Mouse (Mus musculus) MEL-GATA-1-ER (cell line): ENCODE data around the gene Atp6v1b1.
"Not testable (repeated sequence)": the region's sequence is repeated elsewhere in the genome, so short reads cannot be mapped to it uniquely, and the experiment has no call there.

Experiments used
- DNase-seq: peaks from one replicate; pipeline ENCODE4 v3.0.0-alpha.2; 2012; ENCODE audit warnings: low read depth; ENCODE audit errors: extremely low read depth

Gene Atp6v1b1

DNA sequence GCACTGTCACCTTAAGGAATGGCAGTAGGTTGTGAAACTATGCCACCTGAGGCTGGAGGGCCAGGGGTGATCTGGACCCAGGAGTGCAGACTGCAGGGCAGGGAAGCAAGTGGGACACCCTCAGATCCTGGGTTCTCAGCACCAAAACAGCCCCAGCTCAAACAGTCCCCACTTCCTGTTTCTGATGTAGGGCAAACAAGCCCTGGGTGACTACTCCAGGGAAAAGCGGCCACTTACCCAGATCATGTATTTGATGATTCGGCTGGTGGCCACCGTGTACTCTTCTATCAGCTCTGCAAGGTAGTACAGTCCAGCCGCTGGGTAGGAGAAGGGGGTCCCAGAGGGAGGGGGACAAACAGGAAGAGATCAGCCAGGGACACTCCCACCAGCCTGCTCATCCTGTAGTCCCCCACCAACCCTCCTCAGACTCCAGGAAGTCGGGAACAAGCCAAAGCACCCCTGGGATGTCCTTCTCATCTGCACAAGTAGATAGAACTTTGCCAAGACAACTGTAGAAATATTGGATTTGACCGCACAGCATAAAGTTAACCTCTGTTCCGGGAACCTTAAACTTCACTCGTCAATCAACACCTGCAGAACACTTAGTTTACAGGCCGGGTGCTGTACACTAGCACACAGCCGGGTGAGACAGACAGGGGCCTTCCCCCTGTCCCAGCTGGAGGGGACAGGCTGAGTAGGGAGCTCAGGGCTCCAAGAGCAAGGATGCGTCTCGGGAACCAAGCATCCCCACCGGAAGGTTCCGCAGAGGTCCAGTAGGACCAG, 32.2 kb downstream of the Atp6v1b1 start:
- DNase-seq, result peak; percentile 56

DNA sequence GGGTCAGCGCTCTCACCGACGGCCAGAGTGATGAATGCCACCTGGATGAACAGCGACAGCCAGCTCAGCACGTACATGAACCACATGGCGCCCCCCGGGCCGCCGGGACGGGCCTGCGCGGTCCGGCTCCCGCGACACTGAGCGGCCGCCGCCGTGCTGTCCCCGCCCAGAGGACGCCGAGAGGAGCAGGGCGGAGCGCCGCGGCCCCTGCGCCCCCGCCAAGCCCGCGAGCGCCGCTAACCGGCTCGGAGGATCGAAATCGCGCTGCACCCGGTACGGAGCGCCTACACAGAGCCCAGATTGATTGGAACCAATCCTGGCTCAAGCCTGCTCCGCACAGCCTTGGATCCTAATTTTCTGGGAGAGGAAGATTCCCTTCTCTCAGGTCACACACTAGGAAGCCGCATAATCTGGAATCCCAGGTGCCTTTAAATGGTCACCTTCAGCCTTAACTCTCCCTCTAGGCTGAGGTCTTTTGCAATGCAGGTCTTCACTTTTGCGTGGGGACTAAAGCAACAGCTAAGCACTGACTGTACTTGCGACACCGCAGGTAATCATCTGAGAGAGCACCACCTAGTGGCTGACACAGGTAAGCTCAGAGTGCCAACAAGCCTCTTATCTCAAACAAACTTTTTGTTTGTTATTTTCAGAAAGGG, 33.0 kb downstream of the Atp6v1b1 start, which contains the start of gene Tex261:
Tex261 (minus strand) TSS at position 176 of the 656 bp plus-strand sequence.
- peak; percentile 70 for DNase-seq

DNA sequence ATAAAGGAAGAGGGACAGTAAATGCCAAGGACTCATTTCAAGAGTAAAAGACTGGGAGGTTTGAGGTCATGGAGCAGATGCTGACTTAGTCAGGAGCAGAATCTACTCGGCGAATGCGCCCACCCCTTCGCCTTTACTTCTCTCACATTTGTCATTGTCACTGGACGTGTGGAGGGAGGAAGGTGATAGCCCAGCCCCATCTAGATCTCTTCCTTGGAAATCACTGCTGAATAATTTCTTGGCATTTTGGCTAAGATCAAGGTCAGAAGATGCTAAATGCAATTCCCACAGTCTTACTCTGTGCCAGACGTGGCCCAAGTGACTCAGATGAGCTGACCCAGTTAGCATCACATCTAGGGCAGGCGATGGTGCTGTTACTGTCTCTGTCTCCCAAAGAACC, 35.5 kb downstream of the Atp6v1b1 start:
- DNase-seq, result no peak

DNA sequence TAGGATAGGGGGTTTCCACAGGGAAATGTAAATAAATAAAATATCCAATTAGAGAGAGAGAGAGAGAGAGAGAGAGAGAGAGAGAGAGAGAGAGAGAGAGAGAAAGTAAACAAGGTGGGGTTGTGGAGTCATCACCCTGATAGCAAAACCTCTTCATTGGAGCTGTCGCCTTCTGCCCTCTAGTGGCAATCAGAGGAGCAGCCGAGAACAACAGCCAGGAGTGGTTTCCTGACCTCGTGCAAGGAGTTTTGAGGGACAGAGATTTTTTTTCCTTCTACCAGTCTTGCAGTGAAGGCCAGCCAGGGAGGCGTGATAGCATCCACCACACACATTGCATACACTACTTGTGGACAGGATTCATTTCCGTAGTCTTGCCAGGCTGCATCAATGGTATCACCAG, 36.2 kb downstream of the Atp6v1b1 start:
- peak; percentile 36 for DNase-seq

DNA sequence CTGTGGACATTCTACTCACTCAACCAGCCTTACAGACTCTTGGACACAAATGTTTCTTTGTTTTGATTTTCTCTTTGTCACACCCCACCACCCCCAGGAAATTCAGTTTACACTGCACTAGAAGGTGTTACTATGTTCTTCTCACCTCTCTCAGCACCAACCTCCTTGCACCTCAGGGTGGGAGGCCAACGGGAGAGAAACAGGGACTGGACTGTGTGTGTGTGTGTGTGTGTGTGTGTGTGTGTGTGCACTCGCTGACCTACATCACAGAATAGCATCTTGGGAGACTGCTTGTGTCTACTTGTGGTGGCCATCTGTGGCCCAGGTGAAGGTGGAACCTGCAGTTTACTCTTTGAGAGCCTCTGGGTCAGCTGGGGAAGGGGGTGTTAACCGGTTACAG, 43.6 kb downstream of the Atp6v1b1 start:
- DNase-seq, result no peak

DNA sequence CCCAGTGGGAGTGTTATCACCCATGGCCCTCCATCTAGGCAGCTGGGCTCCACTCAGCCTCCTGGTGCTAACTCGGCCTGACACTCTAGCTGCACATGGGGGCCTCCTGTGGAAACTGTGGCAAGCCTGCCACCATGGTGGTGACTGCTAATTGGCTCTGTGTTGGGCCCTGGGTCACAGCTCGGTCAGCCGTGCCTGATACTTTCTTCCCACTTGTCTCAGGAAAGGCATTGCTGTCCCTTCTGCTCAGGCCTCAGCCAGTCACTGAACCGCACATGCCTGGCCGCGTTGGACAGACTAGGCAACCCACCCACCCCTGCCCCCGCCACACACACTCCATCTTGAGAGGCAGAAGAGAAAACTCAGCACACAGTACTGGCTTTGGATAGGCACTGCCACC, 45.8 kb downstream of the Atp6v1b1 start:
- DNase-seq, result no peak

DNA sequence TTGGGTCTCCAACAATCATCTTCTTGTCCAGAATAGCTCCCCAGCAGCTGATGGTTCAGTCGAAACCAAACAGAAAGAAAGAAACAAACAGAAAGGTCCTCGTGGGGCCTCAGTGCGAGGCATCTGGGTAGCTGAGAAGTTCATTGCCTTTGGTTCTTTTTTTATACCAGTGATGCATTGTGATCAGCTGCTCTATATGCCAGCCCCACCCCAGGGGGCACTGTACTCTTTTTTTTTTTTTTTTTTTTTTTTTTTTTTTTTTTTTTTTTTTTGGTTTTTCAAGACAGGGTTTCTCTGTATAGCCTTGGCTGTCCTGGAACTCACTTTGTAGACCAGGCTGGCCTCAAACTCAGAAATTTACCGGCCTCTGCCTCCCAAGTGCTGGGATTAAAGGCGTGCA, 47.7 kb downstream of the Atp6v1b1 start:
- not testable (repeated sequence) for DNase-seq

DNA sequence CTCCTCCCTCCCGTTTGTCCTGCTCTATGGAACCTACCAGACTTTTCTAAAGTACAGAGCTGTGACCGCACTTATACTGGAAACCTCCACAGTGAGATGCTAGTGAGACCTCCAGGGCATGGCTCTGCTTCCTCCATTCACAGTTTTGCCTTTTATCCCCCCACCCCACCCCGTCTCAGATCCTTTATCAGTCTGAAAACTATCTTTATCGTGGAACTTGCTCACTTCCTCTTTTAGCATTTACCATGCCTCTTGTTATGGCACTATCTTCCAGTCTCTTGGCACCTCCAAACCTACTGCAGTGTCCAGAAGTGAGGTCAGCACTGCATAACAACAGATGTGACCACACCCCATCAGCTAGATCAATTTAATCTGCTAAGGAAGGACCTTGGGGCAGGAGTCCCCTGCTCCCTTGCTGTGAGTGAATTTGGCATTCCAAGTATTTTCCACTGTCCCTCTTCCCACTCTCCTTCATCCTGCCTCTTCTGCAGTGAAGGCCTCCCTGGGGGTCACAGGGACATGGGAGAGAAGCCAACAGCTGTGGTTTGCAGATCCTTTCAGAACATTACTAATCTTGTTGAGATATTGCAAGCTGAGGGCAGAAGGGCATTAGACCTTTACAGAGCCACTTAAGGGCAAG, 48.6 kb downstream of the Atp6v1b1 start:
- no peak for DNase-seq

GRCm38 (mm10) chr6:83794760-83795296, 52.0 kb downstream of the Atp6v1b1 start, which contains the start of gene Nagk:
Nagk (plus strand) TSS chr6:83794982.
- peak; percentile 76 for DNase-seq

DNA sequence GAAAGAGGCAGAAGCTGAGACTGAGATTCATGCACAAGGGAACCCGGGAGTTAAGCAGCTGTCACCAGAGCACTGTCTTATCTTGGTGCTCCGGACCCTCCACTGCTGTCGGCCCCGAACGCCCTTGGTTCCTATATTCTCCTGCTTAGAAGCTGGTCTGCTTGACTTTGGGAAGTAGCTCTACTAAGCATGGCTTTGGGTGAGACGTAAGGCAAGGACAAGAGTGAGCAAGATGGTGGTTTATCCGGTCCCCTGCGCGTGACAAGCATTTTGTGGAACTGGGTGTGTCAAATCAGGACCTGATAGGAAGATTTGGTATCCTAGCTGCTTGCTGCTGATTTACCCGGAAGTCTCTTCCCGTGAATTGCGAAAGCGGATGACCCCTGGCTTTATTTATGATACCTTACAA, 52.7 kb downstream of the Atp6v1b1 start:
- peak; percentile 31 for DNase-seq

DNA sequence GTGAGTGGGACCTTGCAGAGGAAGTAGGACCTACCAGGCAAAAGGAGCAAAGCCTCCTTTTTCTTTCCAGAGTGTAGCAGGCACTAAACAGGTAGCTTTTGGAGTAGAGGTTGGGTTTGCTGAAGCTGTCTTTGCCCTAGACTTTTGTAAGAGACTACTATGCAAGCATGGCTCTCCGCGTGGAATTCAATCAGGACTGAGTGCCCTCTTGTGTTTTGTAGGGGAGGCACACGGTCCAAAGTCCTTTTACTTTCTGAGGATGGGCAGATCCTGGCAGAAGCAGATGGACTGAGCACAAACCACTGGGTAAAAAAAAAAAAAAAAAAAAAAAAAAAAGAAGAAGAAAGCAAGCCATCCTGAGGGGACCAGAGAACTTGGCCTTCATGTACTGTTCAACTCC, 53.9 kb downstream of the Atp6v1b1 start:
- DNase-seq, result no peak

- no peak for DNase-seq
Observed at GRCm38 (mm10) chr6:83802033-83802432, 59.2 kb downstream of the Atp6v1b1 start.

DNA sequence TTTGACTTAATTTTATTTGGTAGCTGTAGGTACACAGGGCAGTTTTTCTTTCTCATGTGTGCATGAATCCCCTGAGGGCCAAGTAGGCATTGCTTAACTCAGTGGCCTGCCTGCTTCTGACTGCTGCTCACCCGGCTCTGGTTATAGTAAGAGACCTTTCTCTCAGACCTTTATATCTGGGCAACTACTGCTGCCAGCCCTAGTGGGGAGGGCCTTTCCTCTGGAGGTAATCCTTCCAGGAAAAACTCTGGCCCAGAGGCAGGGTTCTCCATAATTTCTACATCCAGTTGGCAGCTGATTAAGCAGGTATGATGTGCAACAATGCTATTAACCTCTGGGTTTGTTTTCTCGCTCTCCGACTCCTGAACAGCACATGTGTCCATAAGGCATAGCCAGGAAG, 60.1 kb downstream of the Atp6v1b1 start:
- no peak for DNase-seq
